Mouse (Mus musculus) skeletal muscle tissue, adult 2 months (tissue): ENCODE measurements around the gene Abl2.

ENCODE experiments used
- DNase-seq: peaks from one replicate; pipeline ENCODE4 v3.0.0-alpha.2; 2012; ENCODE audit warnings: low read depth, low spot score

The Abl2 gene

DNA sequence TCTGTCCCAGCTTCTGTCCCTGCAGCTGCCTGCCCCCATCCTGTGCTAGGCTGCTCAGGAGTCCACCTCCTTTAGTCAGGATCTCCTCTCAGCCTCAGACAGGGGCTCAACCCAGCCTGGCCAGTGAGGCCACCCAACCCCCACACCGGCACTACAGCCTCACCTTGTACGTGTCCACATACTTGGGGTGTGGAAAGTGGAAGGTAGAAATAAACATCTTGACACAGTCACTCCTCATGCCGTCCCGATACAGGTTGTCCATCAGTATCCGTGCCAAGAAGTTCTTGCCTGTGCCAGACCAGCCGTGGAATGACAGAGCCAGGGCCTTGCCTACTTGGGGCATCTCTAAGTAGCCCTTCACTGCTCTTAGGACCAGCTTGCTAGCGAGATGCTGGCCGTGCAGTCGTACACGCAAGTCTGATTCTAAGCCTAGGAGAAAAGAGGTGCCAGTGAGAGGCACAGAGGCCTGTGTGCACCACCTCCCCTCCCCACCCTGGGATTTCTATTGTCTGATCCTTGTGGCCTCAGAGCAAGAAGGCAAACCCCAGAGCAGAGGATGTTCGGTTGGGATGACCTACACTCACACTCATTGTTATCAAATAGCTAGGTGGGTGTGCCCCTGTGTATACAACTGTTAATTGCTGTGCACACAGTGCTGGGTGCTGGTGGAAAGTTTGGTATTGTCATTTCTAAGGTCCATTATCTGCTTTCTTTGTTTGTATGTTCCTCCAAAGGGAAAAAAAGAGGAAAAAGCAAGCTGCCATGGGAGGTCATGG, 110.8 kb downstream of the Abl2 start:
- no peak for DNase-seq

DNA sequence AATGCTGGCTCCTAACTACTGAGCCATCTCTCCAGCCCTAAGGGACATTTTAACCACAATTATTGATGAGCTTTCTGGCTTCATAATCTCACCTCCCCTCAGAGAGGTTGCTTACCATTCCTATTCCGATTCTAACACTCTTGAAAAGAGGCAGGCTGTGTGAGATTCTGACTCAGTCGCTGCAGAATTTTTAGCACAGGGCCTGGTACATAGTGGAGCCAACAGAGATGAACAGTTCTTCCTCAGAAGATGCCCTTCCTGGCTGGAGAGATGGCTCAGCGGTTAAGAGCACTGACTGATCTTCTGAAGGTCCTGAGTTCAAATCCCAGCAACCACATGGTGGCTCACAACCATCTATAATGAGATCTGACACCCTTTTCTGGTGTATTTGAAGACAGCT, 113.3 kb downstream of the Abl2 start:
- no peak for DNase-seq

DNA sequence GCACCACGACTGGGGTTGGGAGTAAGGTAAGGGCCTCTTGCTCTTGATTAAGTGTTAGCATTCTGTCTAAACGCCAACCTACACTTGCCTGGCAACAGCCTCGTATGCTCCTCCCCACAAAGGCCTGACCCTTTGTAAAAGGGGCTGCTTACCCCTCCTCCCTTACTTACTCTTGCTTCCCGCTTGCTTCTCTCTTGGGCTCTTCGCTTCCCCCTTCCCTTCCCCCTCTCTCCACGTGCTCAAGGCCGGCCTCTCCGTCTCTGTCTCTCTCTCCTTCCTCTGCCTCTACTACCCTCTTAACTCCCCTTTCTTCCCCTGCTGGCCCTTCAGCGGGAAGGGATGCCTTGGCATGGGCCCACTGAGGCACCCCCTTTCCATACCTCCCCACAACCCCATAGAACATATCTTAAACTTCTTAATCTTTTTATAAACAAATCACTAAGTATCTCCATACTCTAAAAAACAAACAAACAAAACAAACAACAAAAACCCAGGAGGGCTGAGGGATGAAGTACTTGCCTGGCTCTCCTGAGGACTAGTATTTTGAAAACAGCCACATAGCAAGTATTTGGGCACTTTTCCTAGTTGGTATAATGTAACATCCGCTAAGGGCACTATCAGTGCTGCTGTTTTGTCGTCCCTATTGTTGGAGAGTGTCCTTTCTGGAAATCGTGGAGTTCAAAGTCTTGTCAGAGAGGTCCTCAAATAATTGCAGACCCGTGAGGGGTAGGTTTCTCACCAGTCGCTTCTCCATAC, 114.3 kb downstream of the Abl2 start:
- DNase-seq = no peak

DNA sequence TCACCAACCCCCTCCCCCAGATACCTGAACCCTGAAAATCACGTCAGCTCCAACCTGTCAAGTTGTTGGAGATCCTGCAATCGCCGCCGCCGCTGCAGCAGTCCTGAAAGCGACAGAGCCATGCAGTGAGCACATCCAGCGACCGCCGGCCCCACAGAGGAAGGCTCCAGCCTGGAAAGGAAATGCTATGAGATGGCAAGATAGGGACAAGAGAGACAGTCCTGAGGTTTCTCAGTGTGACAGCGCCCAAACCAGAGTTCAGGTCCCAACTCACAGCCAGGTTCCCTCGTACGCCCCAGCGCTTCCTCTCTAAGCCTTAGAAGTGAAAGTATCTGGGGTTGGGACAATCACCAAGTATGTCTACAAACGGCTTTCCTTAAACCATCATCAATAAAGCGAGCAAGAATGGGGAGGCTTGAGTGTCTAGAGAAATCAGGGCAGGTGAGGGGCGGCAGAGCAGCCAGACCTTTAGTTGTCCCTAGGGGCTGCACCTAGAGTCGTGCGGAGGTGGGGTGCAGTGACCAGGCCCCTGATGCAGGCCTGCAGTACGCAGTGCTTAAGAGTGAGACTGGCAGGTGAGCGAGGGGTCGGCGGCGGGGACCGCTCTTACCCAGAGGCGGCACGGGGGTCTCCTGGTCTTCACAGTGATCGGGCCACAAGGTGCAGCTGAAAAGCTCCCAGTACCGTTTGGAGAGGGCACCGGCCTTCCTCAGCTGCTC, 115.0 kb downstream of the Abl2 start:
- DNase-seq = no peak

DNA sequence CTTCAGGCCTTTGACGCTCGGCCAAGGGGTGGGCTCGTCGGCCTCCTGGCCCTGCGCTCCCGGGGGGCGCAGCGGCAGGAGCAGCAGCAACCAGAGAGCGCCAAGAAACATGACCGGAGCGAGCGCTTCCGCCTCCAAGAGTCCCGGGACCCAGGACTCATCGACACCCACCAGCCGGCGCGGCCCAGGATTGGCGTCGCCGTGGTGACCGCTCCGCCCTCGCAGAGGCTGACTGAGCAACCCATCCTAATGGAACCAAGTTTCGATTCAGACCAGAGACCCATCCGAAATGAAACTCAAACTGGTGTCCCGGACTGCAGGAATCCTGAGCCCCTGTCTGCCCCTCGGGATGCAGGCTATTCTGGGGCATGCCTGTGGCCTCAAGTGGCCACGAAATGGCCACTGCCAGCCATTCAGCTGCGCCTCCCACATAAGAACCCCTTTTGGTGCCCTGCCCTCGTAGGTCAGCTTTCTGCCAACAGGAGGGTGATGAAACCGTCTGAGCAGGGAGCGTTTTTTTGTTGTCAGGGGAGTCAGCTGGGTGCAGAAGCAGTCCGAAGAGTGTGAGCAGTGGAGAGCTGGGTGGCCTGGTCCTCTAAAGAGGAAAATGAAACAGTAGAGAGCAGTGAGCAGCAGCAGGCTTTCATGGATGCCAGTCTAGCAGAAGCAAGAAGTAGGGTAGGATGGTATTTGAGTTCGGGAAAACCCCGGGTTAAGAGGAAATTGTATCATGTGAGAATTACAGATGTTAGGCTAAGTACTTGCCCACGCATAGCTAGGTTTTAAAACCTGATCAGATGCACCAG, 115.8 kb downstream of the Abl2 start, which contains the start of gene Tor3a:
TSS of gene Tor3a (minus strand) at position 162 of the 806 bp plus-strand sequence.
- DNase-seq = peak; percentile 73

DNA sequence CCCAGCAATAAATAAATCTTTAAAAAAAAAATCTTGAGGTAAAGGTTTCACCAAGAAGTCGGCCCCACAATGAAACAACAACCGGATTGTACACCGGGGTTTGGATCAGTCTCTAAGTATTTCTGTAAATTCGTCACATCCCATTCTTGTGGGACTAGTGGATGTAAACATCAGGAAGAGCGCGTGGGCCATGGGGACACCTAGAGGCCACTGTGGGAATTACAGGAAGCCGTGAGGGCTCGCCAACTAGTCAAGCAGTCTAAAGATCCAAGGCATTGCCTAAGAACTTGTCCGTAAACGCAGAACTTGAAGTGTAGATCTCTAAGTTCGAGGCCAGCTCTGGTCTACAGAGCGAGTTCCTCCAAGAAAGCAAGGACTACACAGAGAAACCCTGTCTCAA, 117.6 kb downstream of the Abl2 start:
- DNase-seq = peak; percentile 38

DNA sequence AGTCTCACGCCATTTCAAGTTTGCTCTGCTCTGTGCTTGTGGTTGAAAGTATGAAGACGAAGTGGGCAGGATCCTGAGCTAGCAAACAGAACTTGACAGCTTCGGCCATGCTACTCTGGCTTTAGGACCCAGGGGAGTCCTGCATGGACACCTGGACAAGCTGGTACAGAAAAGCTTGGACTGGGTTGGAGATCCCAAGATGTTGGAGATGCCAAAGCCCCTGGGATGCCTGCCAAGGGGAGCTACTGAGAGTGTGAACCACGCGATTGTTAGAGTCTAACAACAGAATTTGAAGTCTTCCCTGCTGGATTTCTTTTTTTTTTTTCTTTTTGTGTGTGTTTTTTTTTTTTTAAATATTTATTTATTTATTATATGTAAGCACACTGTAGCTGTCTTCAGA, 118.0 kb downstream of the Abl2 start:
- DNase-seq = no peak

DNA sequence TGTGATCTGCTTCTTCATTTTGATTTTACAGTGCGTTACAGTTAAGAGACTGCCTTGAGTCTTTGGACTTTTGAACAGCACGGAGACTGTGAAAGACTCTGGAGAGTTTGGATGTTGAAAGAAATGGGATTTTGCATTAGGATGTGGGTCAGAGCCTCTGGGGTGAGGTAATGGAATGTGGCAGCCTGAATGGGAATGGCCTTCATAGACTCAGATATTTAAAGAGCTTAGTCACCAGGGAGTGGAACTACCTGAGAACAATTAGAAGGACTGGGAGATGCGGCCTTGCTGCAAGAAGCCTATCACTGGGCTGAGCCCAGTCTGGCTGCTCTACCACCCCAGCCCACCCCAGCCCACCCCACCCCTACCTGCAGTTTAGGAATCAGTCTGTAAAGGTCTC, 118.6 kb downstream of the Abl2 start:
- DNase-seq = no peak

DNA sequence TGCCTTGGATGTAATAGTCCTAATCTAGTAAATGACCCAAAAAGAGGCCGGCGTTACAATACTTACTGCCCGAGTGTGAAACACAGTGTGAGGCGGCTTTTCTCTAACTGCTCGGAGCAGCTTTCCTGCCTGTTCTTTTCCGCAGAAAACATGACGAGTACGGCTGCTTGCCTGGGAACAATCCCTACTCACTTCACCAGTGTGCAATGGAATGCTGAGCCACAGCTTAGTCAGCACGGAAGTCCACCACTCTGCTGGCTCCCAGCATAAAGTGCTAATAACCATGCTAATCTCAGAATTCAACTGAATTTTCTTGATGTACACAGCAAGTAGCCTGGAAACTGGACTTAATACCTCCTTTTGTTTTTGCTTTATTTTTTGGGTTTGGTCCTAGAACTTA, 121.0 kb downstream of the Abl2 start:
- DNase-seq = no peak

DNA sequence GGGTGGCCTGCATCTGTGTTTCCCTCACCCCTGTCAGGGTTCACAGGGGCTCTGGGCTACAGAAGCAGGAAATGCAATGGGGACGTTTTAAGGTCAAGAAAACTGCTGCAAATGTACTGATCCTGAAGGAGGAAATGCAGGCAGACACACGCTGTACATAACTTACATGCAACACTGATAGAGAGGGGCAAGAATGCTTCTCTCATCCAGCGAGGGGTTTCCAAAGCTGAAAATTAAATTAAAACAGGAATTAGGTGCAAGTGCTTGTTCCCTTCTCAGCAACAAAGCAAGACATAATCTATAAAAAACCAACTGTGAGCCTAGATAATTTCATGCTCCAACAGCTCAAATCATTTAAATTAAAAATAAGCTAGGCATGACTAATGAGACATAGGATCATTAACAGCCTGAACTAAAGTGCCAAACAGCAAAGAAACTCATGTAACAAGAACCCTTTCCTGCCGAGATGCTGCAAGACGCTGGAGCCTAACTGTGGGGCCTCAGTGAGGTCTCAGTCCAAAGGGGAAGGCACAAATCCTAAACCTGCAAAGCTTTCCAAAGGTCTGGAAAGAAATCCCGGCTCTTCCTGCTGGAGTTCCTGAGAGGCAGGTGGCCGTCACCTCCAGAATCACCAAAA, 127.6 kb downstream of the Abl2 start:
- DNase-seq = no peak
